Comparison of ENCODE assay signal across 13 mouse cellular contexts in the genomic region with DNA sequence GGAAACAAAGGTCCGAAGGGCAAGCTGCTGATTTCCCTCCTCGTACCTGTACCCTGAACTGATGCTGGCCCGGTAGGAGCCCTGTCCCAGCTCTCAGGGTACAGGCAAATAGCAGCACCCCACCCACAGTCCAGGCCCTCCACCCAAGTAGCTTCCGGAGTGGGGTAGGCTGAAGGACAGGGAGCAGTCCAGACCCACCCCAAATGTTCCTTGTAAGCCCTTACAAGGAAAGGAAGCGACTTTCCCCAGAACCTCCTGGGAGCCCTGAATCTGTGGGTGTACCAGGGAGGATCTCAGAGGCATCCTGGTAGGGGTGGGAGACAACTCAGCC. TPM values are rescaled to one million over a fixed set of nuclear protein-coding genes. Genes with fewer than 3 reads are reported as not detected.
A peak's percentile ranks its signal among the peaks of the same experiment; 100 is the strongest.
DNase-seq lines count a peak whose midpoint lies in the region; ATAC-seq and TF ChIP-seq lines count a peak whose summit lies in the region.
"Had no signal": no experiment of that assay in that cellular context is flagged by ENCODE, and none has a peak within 500 bp of the region (broad histone marks: within the 10 kb centered on the region; RNA-seq: fewer than 3 reads in every experiment).

No protein-coding gene starts in this region.

- ATAC-seq in G1E (ENCODE audit: extremely low read depth, insufficient number of reproducible peaks, low FRiP score, poor library complexity, severe bottlenecking): no peak
- ATAC-seq in liver, embryonic 15.5 days (ENCODE audit: insufficient read depth): peak; percentile 69
- no peak for ATAC-seq in inflammation-experienced regulatory T-cells, adult 6 months
- no peak for ATAC-seq in kidney, embryonic 16.5 days (ENCODE audit: low FRiP score, low TSS enrichment)

- no peak for TF ChIP-seq POLR2A in lung, adult 2 months (IDR thresholded peaks at IDR 0.05; ENCODE audit: borderline replicate concordance, extremely low read depth, low read depth, low read length)

- DNase-seq in lung, adult 2 months: no peak
- no peak for DNase-seq in lung, postnatal 36 days
- no peak for DNase-seq in G1E (ENCODE audit: low spot score)
- DNase-seq in embryonic facial prominence, embryonic 10.5 days (ENCODE audit: low spot score): no peak
- DNase-seq: kidney, postnatal 14 days had no signal

- 77% methylated on average over 5 of the region's 5 CpGs for WGBS in lung, adult 2 months
- 89% methylated on average over 5 of the region's 5 CpGs for WGBS in embryonic facial prominence, embryonic 10.5 days
- 18% methylated on average over 5 of the region's 5 CpGs for WGBS in liver, embryonic 15.5 days (ENCODE audit: insufficient replicate concordance)
- 86% methylated on average over 5 of the region's 5 CpGs for WGBS in kidney, embryonic 16.5 days

- H3K9ac ChIP-seq in liver, embryonic 15.5 days: peak overlapping the region; percentile 59
- no peak overlapping the region for H3K9ac ChIP-seq in kidney, embryonic 16.5 days (replicated peaks; ENCODE audit: low read length)
- H3K9ac ChIP-seq: forebrain, embryonic 12.5 days; hindbrain, embryonic 12.5 days; limb, embryonic 15.5 days had no signal

- peak overlapping the region; percentile 61 for H3K4me3 ChIP-seq in lung, adult 2 months (replicated peaks; ENCODE audit: extremely low read depth, low read depth, low read length)
- peak overlapping the region; percentile 83 for H3K4me3 ChIP-seq in G1E (ENCODE audit: low read depth, low read length)
- H3K4me3 ChIP-seq in embryonic facial prominence, embryonic 10.5 days: no peak overlapping the region
- H3K4me3 ChIP-seq in liver, embryonic 15.5 days (replicated peaks): peak overlapping the region; percentile 60
- H3K4me3 ChIP-seq in kidney, embryonic 16.5 days (ENCODE audit: low read length): no peak overlapping the region
- H3K4me3 ChIP-seq: forebrain, embryonic 12.5 days; hindbrain, embryonic 12.5 days; limb, embryonic 15.5 days had no signal

- 0 out of 2 replicates have a peak overlapping the region, but pooled peaks have one; percentile 15 for H3K27ac ChIP-seq in embryonic facial prominence, embryonic 10.5 days (replicated peaks)
- H3K27ac ChIP-seq in liver, embryonic 15.5 days (replicated peaks): peak overlapping the region; percentile 93
- H3K27ac ChIP-seq in kidney, embryonic 16.5 days (ENCODE audit: low read length): no peak overlapping the region
- H3K27ac ChIP-seq: forebrain, embryonic 12.5 days; hindbrain, embryonic 12.5 days; limb, embryonic 15.5 days had no signal

- H3K4me1 ChIP-seq in lung, adult 2 months (ENCODE audit: control insufficient read depth, insufficient read depth, low read length): peaks cover 2% of the 10 kb centered on the region; the same call in 1 of the 2 replicates
- peaks cover 81% of the 10 kb centered on the region for H3K4me1 ChIP-seq in G1E (ENCODE audit: insufficient read depth, low read depth, low read length)
- H3K4me1 ChIP-seq in embryonic facial prominence, embryonic 10.5 days: peaks cover 9% of the 10 kb centered on the region
- peaks cover 53% of the 10 kb centered on the region for H3K4me1 ChIP-seq in liver, embryonic 15.5 days (replicated peaks)
- H3K4me1 ChIP-seq in kidney, embryonic 16.5 days (ENCODE audit: insufficient read depth, low read length): no peaks in the 10 kb centered on the region
- H3K4me1 ChIP-seq: forebrain, embryonic 12.5 days; hindbrain, embryonic 12.5 days; limb, embryonic 15.5 days had no signal

- TF ChIP-seq CTCF in lung, adult 2 months (IDR thresholded peaks at IDR 0.05; ENCODE audit: insufficient read depth, low read length): no peak
- no peak for TF ChIP-seq CTCF in G1E (IDR thresholded peaks at IDR 0.05; ENCODE audit: low read depth, low read length)

- H3K36me3 ChIP-seq in G1E (replicated peaks): peaks cover 57% of the 10 kb centered on the region
- H3K36me3 ChIP-seq in embryonic facial prominence, embryonic 10.5 days (replicated peaks): no peaks in the 10 kb centered on the region
- peaks cover 26% of the 10 kb centered on the region for H3K36me3 ChIP-seq in liver, embryonic 15.5 days (replicated peaks)
- H3K36me3 ChIP-seq in kidney, embryonic 16.5 days (ENCODE audit: insufficient read depth, low read length): no peaks in the 10 kb centered on the region
- H3K36me3 ChIP-seq: forebrain, embryonic 12.5 days; hindbrain, embryonic 12.5 days; limb, embryonic 15.5 days had no signal

- no peaks in the 10 kb centered on the region for H3K27me3 ChIP-seq in G1E (ENCODE audit: insufficient read depth, low read length)
- H3K27me3 ChIP-seq in embryonic facial prominence, embryonic 10.5 days (replicated peaks; ENCODE audit: low read depth, poor library complexity, severe bottlenecking): no peaks in the 10 kb centered on the region
- H3K27me3 ChIP-seq in liver, embryonic 15.5 days: no peaks in the 10 kb centered on the region
- H3K27me3 ChIP-seq in kidney, embryonic 16.5 days (ENCODE audit: insufficient read depth, low read length): no peaks in the 10 kb centered on the region
- H3K27me3 ChIP-seq: forebrain, embryonic 12.5 days; hindbrain, embryonic 12.5 days had no signal

- H3K4me2 ChIP-seq in liver, embryonic 15.5 days: peak overlapping the region; percentile 69
- no peak overlapping the region for H3K4me2 ChIP-seq in kidney, embryonic 16.5 days (replicated peaks; ENCODE audit: low read depth, low read length)
- H3K4me2 ChIP-seq: forebrain, embryonic 12.5 days; hindbrain, embryonic 12.5 days; limb, embryonic 15.5 days had no signal

- no peaks in the 10 kb centered on the region for H3K9me3 ChIP-seq in G1E (replicated peaks)
- no peaks in the 10 kb centered on the region for H3K9me3 ChIP-seq in embryonic facial prominence, embryonic 10.5 days
- H3K9me3 ChIP-seq in liver, embryonic 15.5 days (replicated peaks): no peaks in the 10 kb centered on the region
- no peaks in the 10 kb centered on the region for H3K9me3 ChIP-seq in kidney, embryonic 16.5 days (ENCODE audit: low read length)
- H3K9me3 ChIP-seq: forebrain, embryonic 12.5 days; hindbrain, embryonic 12.5 days; limb, embryonic 15.5 days had no signal

RNA-seq across cellular contexts. Expression of gene Rac2, which starts 0.3 kb away (rescaled TPM):
- 145 and 187 TPM in 2 replicates for polyA plus RNA-seq in lung, adult 2 months (2012; rRNA removed)
- 647 and 735 TPM in 2 replicates for total RNA-seq in G1E (2014; fragmentation: Nextera tagmentation)
- total RNA-seq in G1E (2017): 713 and 736 TPM in 2 replicates
- 981 and 1,035 TPM in 2 replicates for polyA plus RNA-seq in G1E (2012)
- polyA plus RNA-seq in embryonic facial prominence, embryonic 10.5 days (2016; fragmentation: Nextera tagmentation; extraction: Ambion mirVana): 5.0 and 7.7 TPM in 2 replicates
- 123 and 130 TPM in 2 replicates for polyA plus RNA-seq in liver, embryonic 15.5 days (2015; fragmentation: Nextera tagmentation; extraction: Ambion mirVana)
- 1,000 to 10,000 TPM; 2,973 to 4,396 (median 4,109) TPM for polyA plus RNA-seq in inflammation-experienced regulatory T-cells, adult 6 months (2017; shearing (Covaris generic))
- polyA plus RNA-seq in kidney, embryonic 16.5 days (2015; fragmentation: Nextera tagmentation; extraction: Ambion mirVana): 8.3 and 10.4 TPM in 2 replicates

RNA-seq across cellular contexts. Expression of gene Cyth4, which starts 24.6 kb away (rescaled TPM):
- 42.8 and 45.5 TPM in 2 replicates for polyA plus RNA-seq in lung, adult 2 months (2012; rRNA removed)
- total RNA-seq in G1E (2014; fragmentation: Nextera tagmentation) (not detected in 2 replicates), G1E (2017) (1.4 and 1.5 TPM in 2 replicates)
- polyA plus RNA-seq in G1E (2012): 0.04 and 0.26 TPM in 2 replicates
- polyA plus RNA-seq in embryonic facial prominence, embryonic 10.5 days (2016; fragmentation: Nextera tagmentation; extraction: Ambion mirVana): 3.8 and 5.8 TPM in 2 replicates
- polyA plus RNA-seq in liver, embryonic 15.5 days (2015; fragmentation: Nextera tagmentation; extraction: Ambion mirVana): 13.5 and 14.7 TPM in 2 replicates
- polyA plus RNA-seq in inflammation-experienced regulatory T-cells, adult 6 months (2017; shearing (Covaris generic)): 100 to 1,000 TPM; 236 to 339 (median 298) TPM
- 7.7 and 8.3 TPM in 2 replicates for polyA plus RNA-seq in kidney, embryonic 16.5 days (2015; fragmentation: Nextera tagmentation; extraction: Ambion mirVana)

RNA-seq across cellular contexts. Expression of gene Sstr3, which starts 27.8 kb away (rescaled TPM):
- polyA plus RNA-seq in lung, adult 2 months (2012; rRNA removed): 0.02 and 0.03 TPM in 2 replicates
- total RNA-seq in G1E (2014; fragmentation: Nextera tagmentation) (not detected in 2 replicates), G1E (2017) (0.05 and 0.12 TPM in 2 replicates)
- not detected in 2 replicates for polyA plus RNA-seq in G1E (2012)
- polyA plus RNA-seq in embryonic facial prominence, embryonic 10.5 days (2016; fragmentation: Nextera tagmentation; extraction: Ambion mirVana): not detected in 2 replicates
- polyA plus RNA-seq in liver, embryonic 15.5 days (2015; fragmentation: Nextera tagmentation; extraction: Ambion mirVana): not detected in 2 replicates
- polyA plus RNA-seq in inflammation-experienced regulatory T-cells, adult 6 months (2017; shearing (Covaris generic)): under 1 TPM in 1 of 3 experiments, not detected in 2; 0.17 TPM
- polyA plus RNA-seq in kidney, embryonic 16.5 days (2015; fragmentation: Nextera tagmentation; extraction: Ambion mirVana): 0.36 and 0.69 TPM in 2 replicates
- total RNA-seq: gastrocnemius, adult 8-10 months had no signal
- polyA plus RNA-seq: activated CD4-positive, CD25-positive, alpha-beta regulatory T cell, adult 4 months had no signal

RNA-seq across cellular contexts. Expression of gene C1qtnf6, which starts 41.0 kb away (rescaled TPM):
- 22.9 and 23.0 TPM in 2 replicates for polyA plus RNA-seq in lung, adult 2 months (2012; rRNA removed)
- total RNA-seq in G1E (2014; fragmentation: Nextera tagmentation) (not detected in 2 replicates), G1E (2017) (0.11 and 0.41 TPM in 2 replicates)
- not detected in 2 replicates for polyA plus RNA-seq in G1E (2012)
- polyA plus RNA-seq in embryonic facial prominence, embryonic 10.5 days (2016; fragmentation: Nextera tagmentation; extraction: Ambion mirVana): 9.6 and 10.4 TPM in 2 replicates
- polyA plus RNA-seq in liver, embryonic 15.5 days (2015; fragmentation: Nextera tagmentation; extraction: Ambion mirVana): 3.8 and 4.4 TPM in 2 replicates
- 10 to 100 TPM in 1 of 3 experiments, 1 to 10 TPM in 2; 7.7 to 24.3 (median 8.0) TPM for polyA plus RNA-seq in inflammation-experienced regulatory T-cells, adult 6 months (2017; shearing (Covaris generic))
- polyA plus RNA-seq in kidney, embryonic 16.5 days (2015; fragmentation: Nextera tagmentation; extraction: Ambion mirVana): 33.2 and 33.7 TPM in 2 replicates

Comparison
In these comparisons a context has a peak if more than half of its experiments do, and no peak if none do; other contexts are left out.
1. H3K4me3 ChIP-seq: peak in lung, adult 2 months (single experiment), G1E (single experiment) and liver, embryonic 15.5 days (single experiment); none in embryonic facial prominence, embryonic 10.5 days (single experiment) and kidney, embryonic 16.5 days (single experiment).
2. RNA of gene Rac2, which starts 0.3 kb away (polyA plus RNA-seq): 2,973 to 4,396 TPM in inflammation-experienced regulatory T-cells, adult 6 months, 981 to 1,035 TPM in G1E, 145 to 187 TPM in lung, adult 2 months and 123 to 130 TPM in liver, embryonic 15.5 days; 8.3 to 10.4 TPM in kidney, embryonic 16.5 days and 5.0 to 7.7 TPM in embryonic facial prominence, embryonic 10.5 days; every median in the first group is over 10 times any median in the second.